Mouse (Mus musculus): ENCODE data around the gene Wdfy1. TPM values are rescaled to one million over a fixed set of nuclear protein-coding genes. Genes with fewer than 3 reads are reported as not detected.

Wdfy1 gene
- polyA plus RNA-seq, 1 experiment from 2014 or later = 106 TPM

GRCm38 (mm10) chr1:79707383-79707782, 68.6 kb downstream of the Wdfy1 start:
- Histone ChIP-seq H3K4me3 (replicated peaks; ENCODE audit: low read length) (no peak overlapping the region), H3K36me3 (replicated peaks; ENCODE audit: control insufficient read depth, insufficient read depth) (peaks cover 63% of the 10 kb centered on the region), H3K4me1 (replicated peaks; ENCODE audit: control insufficient read depth, insufficient read depth, low read length) (peaks cover 11% of the 10 kb centered on the region; the same call in 1 of the 2 replicates), H3K4me2 (replicated peaks) (no peak overlapping the region), H3K27me3 (ENCODE audit: control insufficient read depth, insufficient read depth, low read length) (no peaks in the 10 kb centered on the region), H3K27ac (no peak overlapping the region), H3K9me3 (ENCODE audit: control insufficient read depth, low read length) (no peaks in the 10 kb centered on the region), H3K9ac (no peak overlapping the region)
- ATAC-seq (ENCODE audit: low FRiP score) = no peak
- 92% methylated on average over 9 of the region's 9 CpGs for WGBS
- DNase-seq (ENCODE audit: low spot score) = no peak

- H3K36me3 ChIP-seq (replicated peaks; ENCODE audit: control insufficient read depth, insufficient read depth) = peaks cover 63% of the 10 kb centered on the region
- DNase-seq (ENCODE audit: low spot score) = no peak
These were observed 69.2 kb downstream of the Wdfy1 start for GRCm38 (mm10) chr1:79706707-79707106.

GRCm38 (mm10) chr1:79704672-79705071, 71.3 kb downstream of the Wdfy1 start:
- Histone ChIP-seq H3K9ac (no peak overlapping the region), H3K4me3 (replicated peaks; ENCODE audit: low read length) (no peak overlapping the region), H3K4me2 (replicated peaks) (no peak overlapping the region), H3K27me3 (ENCODE audit: control insufficient read depth, insufficient read depth, low read length) (no peaks in the 10 kb centered on the region), H3K4me1 (replicated peaks; ENCODE audit: control insufficient read depth, insufficient read depth, low read length) (no peaks in the 10 kb centered on the region), H3K9me3 (ENCODE audit: control insufficient read depth, low read length) (no peaks in the 10 kb centered on the region), H3K36me3 (replicated peaks; ENCODE audit: control insufficient read depth, insufficient read depth) (peaks cover 72% of the 10 kb centered on the region), H3K27ac (no peak overlapping the region)
- DNase-seq (ENCODE audit: low spot score) (no peak), ATAC-seq (ENCODE audit: low FRiP score) (no peak)
- WGBS = 91% methylated on average over 2 of the region's 2 CpGs

More at GRCm38 (mm10) chr1:79706707-79707106, 69.2 kb downstream of the Wdfy1 start:
- no peak overlapping the region for H3K4me3 ChIP-seq (replicated peaks; ENCODE audit: low read length)
- WGBS = 88% methylated on average over 3 of the region's 3 CpGs
- peaks cover 11% of the 10 kb centered on the region; the same call in 1 of the 2 replicates for H3K4me1 ChIP-seq (replicated peaks; ENCODE audit: control insufficient read depth, insufficient read depth, low read length)
- H3K27me3 ChIP-seq (ENCODE audit: control insufficient read depth, insufficient read depth, low read length) = no peaks in the 10 kb centered on the region
- H3K27ac ChIP-seq = no peak overlapping the region
- no peak for ATAC-seq (ENCODE audit: low FRiP score)
- no peaks in the 10 kb centered on the region for H3K9me3 ChIP-seq (ENCODE audit: control insufficient read depth, low read length)
- H3K9ac ChIP-seq = no peak overlapping the region
- no peak overlapping the region for H3K4me2 ChIP-seq (replicated peaks)

- H3K27me3 ChIP-seq (ENCODE audit: control insufficient read depth, insufficient read depth, low read length) = no peaks in the 10 kb centered on the region
- H3K4me1 ChIP-seq (replicated peaks; ENCODE audit: control insufficient read depth, insufficient read depth, low read length) = no peaks in the 10 kb centered on the region
- DNase-seq (ENCODE audit: low spot score) (no peak), ATAC-seq (ENCODE audit: low FRiP score) (no peak)
- no peak overlapping the region for H3K27ac ChIP-seq
- no peaks in the 10 kb centered on the region for H3K9me3 ChIP-seq (ENCODE audit: control insufficient read depth, low read length)
- no peak overlapping the region for H3K4me2 ChIP-seq (replicated peaks)
- WGBS = 93% methylated on average over 8 of the region's 8 CpGs
- H3K36me3 ChIP-seq (replicated peaks; ENCODE audit: control insufficient read depth, insufficient read depth) = peaks cover 64% of the 10 kb centered on the region
- no peak overlapping the region for H3K4me3 ChIP-seq (replicated peaks; ENCODE audit: low read length)
- no peak overlapping the region for H3K9ac ChIP-seq
These were observed 72.4 kb downstream of the Wdfy1 start for GRCm38 (mm10) chr1:79703520-79703919.

- Histone ChIP-seq H3K4me1 (replicated peaks; ENCODE audit: control insufficient read depth, insufficient read depth, low read length) (no peaks in the 10 kb centered on the region; the same call in 1 of the 2 replicates), H3K4me3 (replicated peaks; ENCODE audit: low read length) (no peak overlapping the region), H3K27ac (no peak overlapping the region), H3K9ac (no peak overlapping the region), H3K4me2 (replicated peaks) (no peak overlapping the region), H3K27me3 (ENCODE audit: control insufficient read depth, insufficient read depth, low read length) (no peaks in the 10 kb centered on the region), H3K9me3 (ENCODE audit: control insufficient read depth, low read length) (no peaks in the 10 kb centered on the region), H3K36me3 (replicated peaks; ENCODE audit: control insufficient read depth, insufficient read depth) (peaks cover 25% of the 10 kb centered on the region)
- 84% methylated on average over 2 of the region's 2 CpGs for WGBS
- DNase-seq (ENCODE audit: low spot score) (no peak), ATAC-seq (ENCODE audit: low FRiP score) (no peak)
These were observed 77.4 kb downstream of the Wdfy1 start for GRCm38 (mm10) chr1:79698506-79698905.

- Histone ChIP-seq H3K4me3 (replicated peaks; ENCODE audit: low read length) (no peak overlapping the region), H3K4me1 (replicated peaks; ENCODE audit: control insufficient read depth, insufficient read depth, low read length) (no peaks in the 10 kb centered on the region; the same call in 1 of the 2 replicates), H3K4me2 (replicated peaks) (no peak overlapping the region), H3K9ac (no peak overlapping the region), H3K27me3 (ENCODE audit: control insufficient read depth, insufficient read depth, low read length) (no peaks in the 10 kb centered on the region), H3K9me3 (ENCODE audit: control insufficient read depth, low read length) (no peaks in the 10 kb centered on the region), H3K27ac (no peak overlapping the region), H3K36me3 (replicated peaks; ENCODE audit: control insufficient read depth, insufficient read depth) (peaks cover 16% of the 10 kb centered on the region)
- 24% methylated on average over 9 of the region's 9 CpGs for WGBS
- ATAC-seq (ENCODE audit: low FRiP score) (peak; percentile 80), DNase-seq (ENCODE audit: low spot score) (peak; percentile 73)
These were observed 78.6 kb downstream of the Wdfy1 start for GRCm38 (mm10) chr1:79697382-79697781.

- Histone ChIP-seq H3K9ac (no peak overlapping the region), H3K9me3 (ENCODE audit: control insufficient read depth, low read length) (no peaks in the 10 kb centered on the region), H3K36me3 (replicated peaks; ENCODE audit: control insufficient read depth, insufficient read depth) (peaks cover 15% of the 10 kb centered on the region), H3K27me3 (ENCODE audit: control insufficient read depth, insufficient read depth, low read length) (no peaks in the 10 kb centered on the region), H3K4me2 (replicated peaks) (no peak overlapping the region), H3K4me3 (replicated peaks; ENCODE audit: low read length) (no peak overlapping the region), H3K27ac (no peak overlapping the region), H3K4me1 (replicated peaks; ENCODE audit: control insufficient read depth, insufficient read depth, low read length) (no peaks in the 10 kb centered on the region; the same call in 1 of the 2 replicates)
- DNase-seq (ENCODE audit: low spot score) = peak; percentile 28
- peak; percentile 51; the same call in 1 of the 2 replicates for ATAC-seq (ENCODE audit: low FRiP score)
- 60% methylated on average over 5 of the region's 5 CpGs for WGBS
These were observed 79.0 kb downstream of the Wdfy1 start for GRCm38 (mm10) chr1:79696933-79697332.

- 89% methylated on average over 3 of the region's 3 CpGs for WGBS
- Histone ChIP-seq H3K9ac (no peak overlapping the region), H3K9me3 (ENCODE audit: control insufficient read depth, low read length) (peaks cover 6% of the 10 kb centered on the region; the same call in 1 of the 2 replicates), H3K27me3 (ENCODE audit: control insufficient read depth, insufficient read depth, low read length) (no peaks in the 10 kb centered on the region), H3K27ac (no peak overlapping the region), H3K4me2 (replicated peaks) (no peak overlapping the region), H3K36me3 (replicated peaks; ENCODE audit: control insufficient read depth, insufficient read depth) (no peaks in the 10 kb centered on the region), H3K4me3 (replicated peaks; ENCODE audit: low read length) (no peak overlapping the region), H3K4me1 (replicated peaks; ENCODE audit: control insufficient read depth, insufficient read depth, low read length) (no peaks in the 10 kb centered on the region)
- ATAC-seq (ENCODE audit: low FRiP score) = no peak
- DNase-seq (ENCODE audit: low spot score) = no peak
These were observed 83.5 kb downstream of the Wdfy1 start for GRCm38 (mm10) chr1:79692482-79692881.

GRCm38 (mm10) chr1:79687254-79687653, 88.7 kb downstream of the Wdfy1 start:
- ATAC-seq (ENCODE audit: low FRiP score) = no peak
- Histone ChIP-seq H3K4me1 (replicated peaks; ENCODE audit: control insufficient read depth, insufficient read depth, low read length) (no peaks in the 10 kb centered on the region), H3K27me3 (ENCODE audit: control insufficient read depth, insufficient read depth, low read length) (no peaks in the 10 kb centered on the region), H3K36me3 (replicated peaks; ENCODE audit: control insufficient read depth, insufficient read depth) (no peaks in the 10 kb centered on the region), H3K4me3 (replicated peaks; ENCODE audit: low read length) (no peak overlapping the region), H3K9ac (no peak overlapping the region), H3K4me2 (replicated peaks) (no peak overlapping the region), H3K27ac (no peak overlapping the region), H3K9me3 (ENCODE audit: control insufficient read depth, low read length) (peaks cover 6% of the 10 kb centered on the region; the same call in 1 of the 2 replicates)
- 87% methylated on average over 1 of the region's 1 CpGs for WGBS
- no peak for DNase-seq (ENCODE audit: low spot score)

- no peak for DNase-seq (ENCODE audit: low spot score)
- no peak for ATAC-seq (ENCODE audit: low FRiP score)
- H3K9ac ChIP-seq = no peak overlapping the region
- H3K27me3 ChIP-seq (ENCODE audit: control insufficient read depth, insufficient read depth, low read length) = no peaks in the 10 kb centered on the region
- no peak overlapping the region for H3K4me2 ChIP-seq (replicated peaks)
- H3K9me3 ChIP-seq (ENCODE audit: control insufficient read depth, low read length) = peaks cover 6% of the 10 kb centered on the region; the same call in 1 of the 2 replicates
- H3K4me1 ChIP-seq (replicated peaks; ENCODE audit: control insufficient read depth, insufficient read depth, low read length) = no peaks in the 10 kb centered on the region
- no peaks in the 10 kb centered on the region for H3K36me3 ChIP-seq (replicated peaks; ENCODE audit: control insufficient read depth, insufficient read depth)
- no peak overlapping the region for H3K4me3 ChIP-seq (replicated peaks; ENCODE audit: low read length)
- H3K27ac ChIP-seq = no peak overlapping the region
These were observed 91.9 kb downstream of the Wdfy1 start for GRCm38 (mm10) chr1:79684027-79684426.

Data from hindbrain, embryonic 14.5 days (tissue).